Mouse (Mus musculus): ENCODE data around the gene Cd101.

The Cd101 gene

GRCm38 (mm10) chr3:101029339-101029738 is at the start of gene Cd101:
Cd101 (minus strand) TSS chr3:101029556.
- no peak for DNase-seq

GRCm38 (mm10) chr3:101078344-101078743 is 49.0 kb upstream of the Cd101 start:
- DNase-seq: peak; percentile 10

- DNase-seq: no peak
Measured at GRCm38 (mm10) chr3:101077710-101078100, 48.3 kb upstream of the Cd101 start.

- no peak for DNase-seq
Measured at GRCm38 (mm10) chr3:101076966-101077709, 47.8 kb upstream of the Cd101 start.

- no peak for DNase-seq
Measured at GRCm38 (mm10) chr3:101075866-101076265, 46.5 kb upstream of the Cd101 start.

GRCm38 (mm10) chr3:101073384-101073783 is 44.0 kb upstream of the Cd101 start:
- no peak for DNase-seq

GRCm38 (mm10) chr3:101072506-101073215 is 43.3 kb upstream of the Cd101 start:
- DNase-seq: no peak

GRCm38 (mm10) chr3:101071576-101071975 is 42.2 kb upstream of the Cd101 start:
- DNase-seq: no peak

GRCm38 (mm10) chr3:101070796-101071235 is 41.5 kb upstream of the Cd101 start:
- DNase-seq: no peak

- DNase-seq: no peak
Measured at GRCm38 (mm10) chr3:101070230-101070795, 41.0 kb upstream of the Cd101 start.

- DNase-seq: no peak
Measured at GRCm38 (mm10) chr3:101068701-101069100, 39.3 kb upstream of the Cd101 start.

GRCm38 (mm10) chr3:101066175-101066574 is 36.8 kb upstream of the Cd101 start:
- DNase-seq: no peak

GRCm38 (mm10) chr3:101061865-101062585 is 32.7 kb upstream of the Cd101 start:
- no peak for DNase-seq

- DNase-seq: no peak
Measured at GRCm38 (mm10) chr3:101059214-101059613, 29.9 kb upstream of the Cd101 start.

- no peak for DNase-seq
Measured at GRCm38 (mm10) chr3:101058203-101058602, 28.8 kb upstream of the Cd101 start.

GRCm38 (mm10) chr3:101055216-101055615 is 25.9 kb upstream of the Cd101 start:
- DNase-seq: no peak

- DNase-seq: no peak
Measured at GRCm38 (mm10) chr3:101051601-101052000, 22.2 kb upstream of the Cd101 start.

- no peak for DNase-seq
Measured at GRCm38 (mm10) chr3:101049997-101050396, 20.6 kb upstream of the Cd101 start.

- no peak for DNase-seq
Measured at GRCm38 (mm10) chr3:101048781-101049180, 19.4 kb upstream of the Cd101 start.

GRCm38 (mm10) chr3:101047586-101048275 is 18.4 kb upstream of the Cd101 start:
- DNase-seq: no peak

- peak; percentile 3 for DNase-seq
Measured at GRCm38 (mm10) chr3:101045431-101045830, 16.1 kb upstream of the Cd101 start.

GRCm38 (mm10) chr3:101044686-101045085 is 15.3 kb upstream of the Cd101 start:
- no peak for DNase-seq

- DNase-seq: no peak
Measured at GRCm38 (mm10) chr3:101041997-101042396, 12.6 kb upstream of the Cd101 start.

Measured in kidney, adult 11 months (tissue).